Mouse (Mus musculus) kidney, postnatal 25 days (tissue): Measurements from ENCODE around the gene Trpc2.

Source experiments
- DNase-seq, 2 experiments: peaks; one replicate each; pipeline ENCODE4 v3.0.0; 2021; ENCODE audit warnings: mixed read lengths in 2 of 2

Trpc2 gene

DNA sequence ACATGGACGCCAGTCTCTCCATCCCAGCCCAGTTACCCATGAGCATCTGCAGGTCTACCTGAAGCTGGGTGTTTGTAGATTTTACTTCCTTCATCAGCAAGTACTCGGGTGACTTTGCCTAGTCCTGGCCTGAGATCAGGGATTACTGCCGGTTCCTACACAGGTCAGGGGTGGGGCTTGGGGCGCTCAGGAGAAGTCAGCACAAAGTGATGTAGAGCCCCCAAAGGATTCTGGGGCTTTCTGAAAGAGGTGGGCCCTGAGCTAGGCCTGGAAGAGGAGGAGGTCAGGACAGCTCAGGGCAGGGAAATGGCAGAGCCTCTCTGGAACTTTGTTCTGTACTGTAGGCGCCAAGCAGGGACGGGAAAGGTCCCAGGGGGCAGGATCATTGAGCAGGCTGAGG lies 19.8 kb downstream of the Trpc2 start:
- peak in 1 of 2 experiments; percentile 13 for DNase-seq

DNA sequence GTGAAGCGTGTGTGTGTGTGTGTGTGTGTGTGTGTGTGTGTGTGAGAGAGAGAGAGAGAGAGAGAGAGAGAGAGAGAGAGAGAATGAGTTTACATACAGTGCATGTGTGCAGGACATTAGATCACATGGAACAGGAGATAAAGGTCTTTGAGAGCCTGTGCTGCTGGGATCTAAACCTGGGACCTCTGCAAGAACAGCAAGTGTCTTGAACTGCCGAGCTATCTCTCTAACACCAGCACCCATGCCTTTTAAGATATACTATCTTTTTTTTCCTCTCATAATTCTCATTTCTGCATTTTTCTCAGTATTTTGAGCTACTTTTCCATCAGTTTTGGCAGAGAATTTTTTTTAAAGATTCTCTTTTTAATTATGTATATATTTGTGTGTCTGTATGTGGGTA lies 20.6 kb downstream of the Trpc2 start:
- no peak for DNase-seq

DNA sequence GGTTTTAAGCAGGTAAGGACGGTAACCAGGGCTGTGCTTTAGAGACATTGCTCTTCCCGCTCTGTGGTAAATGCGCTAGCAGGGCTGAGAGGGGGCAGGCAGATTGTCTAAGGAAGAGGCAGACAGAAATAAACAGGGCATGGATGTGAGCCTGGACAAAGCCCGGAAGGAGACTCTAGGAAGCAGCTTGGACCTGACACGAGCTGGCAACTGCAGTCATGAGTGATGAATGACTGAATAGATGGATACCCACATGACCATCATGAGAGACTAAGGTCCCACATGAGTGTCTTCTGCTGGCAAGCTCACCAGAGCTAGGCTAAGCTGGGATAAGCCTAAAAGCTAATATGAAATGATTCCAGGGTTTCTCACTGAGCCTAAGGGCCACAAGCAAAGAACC lies 21.2 kb downstream of the Trpc2 start:
- DNase-seq = no peak

DNA sequence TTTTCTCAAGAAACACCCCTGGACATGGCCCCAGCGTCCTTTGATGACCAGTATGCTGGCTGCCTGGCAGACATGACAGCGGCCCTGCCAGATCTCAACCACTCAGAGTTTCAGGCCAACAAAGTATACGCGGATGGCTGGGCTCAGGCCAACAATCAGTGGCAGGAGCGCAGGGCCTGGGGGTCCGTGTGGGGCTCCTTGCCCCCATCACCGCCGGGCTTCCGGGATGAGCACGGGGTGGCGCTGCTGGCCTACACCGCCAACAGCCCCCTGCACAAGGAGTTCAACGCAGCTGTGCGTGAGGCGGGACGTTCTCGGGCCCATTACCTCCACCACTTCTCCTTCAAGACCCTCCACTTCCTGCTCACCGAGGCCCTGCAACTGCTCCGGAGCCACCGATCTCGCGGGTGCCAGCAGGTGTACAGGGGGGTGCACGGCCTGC lies 23.8 kb downstream of the Trpc2 start:
- no peak for DNase-seq

DNA sequence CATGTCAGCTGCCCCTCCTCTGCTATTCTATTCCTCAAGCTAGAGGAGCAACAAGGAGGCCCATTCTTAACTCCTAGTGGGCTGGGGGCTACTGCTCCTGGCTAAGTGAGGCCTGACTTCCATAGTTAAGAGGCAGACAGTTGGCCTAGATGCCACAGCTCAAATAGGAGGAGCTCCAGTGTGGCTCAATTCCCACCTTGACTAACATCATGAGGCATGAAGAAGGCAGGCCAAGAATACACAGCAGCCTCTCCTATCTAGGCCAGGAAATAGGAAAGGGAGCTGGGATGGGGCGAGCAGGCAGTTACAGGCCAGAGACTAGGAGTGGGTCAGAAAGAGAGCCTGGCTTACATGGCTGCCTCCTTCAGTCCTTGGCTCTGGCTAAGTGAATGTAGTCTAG lies 25.3 kb downstream of the Trpc2 start:
- no peak for DNase-seq

DNA sequence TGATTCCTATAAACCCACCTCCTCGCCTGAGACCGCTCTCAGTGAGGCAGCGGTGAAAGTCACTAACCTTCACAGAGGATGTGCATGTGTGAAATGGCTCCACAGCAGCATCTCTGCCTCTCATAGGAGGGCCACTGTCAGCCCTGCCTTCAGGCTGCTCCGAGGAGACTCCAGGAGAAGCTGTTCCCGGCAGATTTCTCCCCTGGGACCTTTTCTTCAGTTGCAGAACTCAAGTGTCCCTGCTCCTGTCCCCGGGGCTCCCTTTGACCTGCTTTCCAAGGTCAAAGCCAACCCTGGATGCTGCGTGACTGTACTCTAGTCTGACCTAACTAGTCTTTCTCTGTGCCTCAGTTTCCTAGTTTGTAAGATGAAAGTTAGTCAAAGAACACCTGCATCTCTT lies 26.3 kb downstream of the Trpc2 start, which contains the start of gene Art5:
TSS of gene Art5 (minus strand) at position 319 of the 400 bp plus-strand sequence.
- DNase-seq = no peak

DNA sequence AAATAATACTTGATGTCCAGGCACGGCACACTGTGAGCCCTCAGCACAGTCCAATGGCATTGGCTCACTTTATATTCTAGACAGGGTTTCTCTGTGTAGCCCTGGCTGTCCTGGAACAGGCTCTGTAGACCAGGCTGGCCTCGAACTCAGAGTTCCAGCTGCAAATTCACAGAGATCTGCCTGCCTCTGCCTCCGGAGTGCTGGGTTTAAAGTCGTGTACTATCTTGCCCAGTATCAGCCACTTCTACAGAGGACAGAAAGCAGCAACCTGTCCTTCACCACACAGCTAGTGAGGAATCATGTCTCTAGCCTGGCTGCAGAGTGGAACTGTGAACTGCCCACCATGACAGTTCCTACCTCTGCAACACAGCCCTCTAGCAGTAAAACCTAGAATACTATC lies 26.8 kb downstream of the Trpc2 start:
- no peak for DNase-seq

DNA sequence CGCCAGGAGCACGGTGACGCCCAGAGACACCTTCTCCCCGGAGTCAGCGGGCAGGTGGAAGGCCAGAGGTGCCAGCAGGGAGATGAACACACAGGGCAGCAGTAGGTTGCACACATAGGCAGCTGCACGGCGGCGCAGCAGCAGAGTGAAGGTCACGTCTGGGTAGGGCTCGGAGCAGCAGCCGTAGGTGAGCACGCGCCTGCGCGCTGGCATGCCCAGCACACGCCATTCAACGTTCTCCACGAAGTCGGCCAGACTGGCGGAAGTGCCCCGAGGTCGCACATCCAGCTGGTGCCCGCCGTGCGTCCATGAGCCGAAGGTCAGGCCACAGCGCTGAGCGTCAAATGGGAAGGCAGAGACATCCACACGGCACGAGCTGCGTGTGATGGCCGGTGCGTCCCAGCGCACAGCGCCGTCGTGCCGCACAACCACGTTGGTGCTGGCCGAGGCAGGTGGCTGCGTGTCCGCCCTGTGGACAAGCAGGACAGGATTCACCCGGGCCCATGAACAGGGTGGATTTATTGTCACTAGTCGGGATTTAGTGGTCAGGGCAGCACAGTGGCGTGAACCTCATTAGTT lies 30.3 kb downstream of the Trpc2 start:
- no peak for DNase-seq

DNA sequence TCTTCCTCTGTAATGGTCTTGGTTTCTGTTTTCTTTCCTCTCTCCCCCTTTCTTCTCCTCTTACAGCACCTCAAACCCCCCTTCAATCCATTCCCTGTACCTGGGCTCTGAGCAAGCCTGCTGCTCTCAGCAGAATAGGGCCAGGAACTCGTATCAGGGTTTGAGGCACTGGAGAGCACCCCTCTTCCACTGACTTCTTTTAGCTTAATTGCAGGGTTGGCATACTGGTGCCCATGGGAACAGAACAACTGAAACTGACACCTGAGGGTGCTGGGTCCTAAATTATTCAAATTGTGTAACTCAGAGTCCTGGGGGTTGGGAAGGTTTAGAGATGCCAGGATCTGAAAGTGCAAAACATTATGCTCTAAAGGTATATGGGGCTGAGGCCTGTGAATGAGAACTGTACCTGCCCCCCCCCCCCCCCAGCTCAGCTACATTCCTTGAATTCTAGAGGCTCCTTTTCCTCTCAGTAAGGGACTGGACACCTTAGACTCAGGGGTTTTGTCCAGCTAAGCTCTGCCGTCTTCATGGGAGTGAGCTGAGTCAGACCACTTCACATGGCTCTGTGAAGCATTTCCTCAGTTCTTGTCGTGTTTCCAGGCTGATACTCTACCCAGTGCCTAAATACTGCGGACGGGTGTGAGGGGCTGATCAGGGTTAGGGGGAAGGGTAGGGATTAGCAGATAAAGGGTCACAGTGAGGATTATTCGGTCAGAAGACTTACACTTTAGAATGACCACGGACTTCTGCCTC lies 33.8 kb downstream of the Trpc2 start, which contains the start of gene Chrna10:
TSS of gene Chrna10 (minus strand) at position 250 of the 753 bp plus-strand sequence.
- DNase-seq = no peak

DNA sequence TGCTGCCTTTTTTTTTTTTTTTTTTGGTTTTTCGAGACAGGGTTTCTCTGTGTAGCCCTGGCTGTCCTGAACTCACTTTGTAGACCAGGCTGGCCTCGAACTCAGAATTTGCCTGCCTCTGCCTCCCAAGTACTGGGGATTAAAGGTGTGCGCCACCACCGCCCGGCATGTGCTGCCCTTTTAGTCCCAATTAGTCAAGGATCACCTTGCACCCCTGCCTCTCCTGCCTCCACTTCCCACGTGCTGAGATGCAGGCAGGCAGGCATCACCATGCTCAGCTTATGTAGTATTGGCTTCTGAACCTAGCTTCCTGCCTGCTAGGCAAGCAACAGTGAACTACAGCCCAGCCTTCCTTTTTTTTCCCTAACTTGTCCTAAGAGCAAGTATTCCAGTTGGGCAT lies 34.5 kb downstream of the Trpc2 start:
- no peak for DNase-seq

DNA sequence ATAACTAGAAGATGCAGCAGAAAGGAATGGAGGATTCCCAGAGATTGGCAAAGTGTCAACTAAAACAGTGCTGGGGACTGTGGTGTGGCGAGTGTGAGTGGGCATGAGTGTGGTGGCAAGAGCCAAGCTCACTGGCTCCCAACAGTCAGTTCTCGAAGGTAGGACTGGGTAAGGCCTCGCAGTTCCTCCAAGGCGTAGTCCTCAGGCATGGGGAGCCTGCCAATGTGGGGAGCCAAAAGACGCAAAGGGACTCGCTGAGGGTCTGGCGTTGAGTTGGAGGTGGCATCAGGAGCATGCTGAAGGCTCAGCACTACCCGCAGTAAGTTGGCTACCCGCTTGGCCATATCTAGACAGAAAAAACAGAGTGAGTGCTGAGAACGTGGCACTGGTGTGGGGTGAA lies 37.4 kb downstream of the Trpc2 start:
- no peak for DNase-seq

DNA sequence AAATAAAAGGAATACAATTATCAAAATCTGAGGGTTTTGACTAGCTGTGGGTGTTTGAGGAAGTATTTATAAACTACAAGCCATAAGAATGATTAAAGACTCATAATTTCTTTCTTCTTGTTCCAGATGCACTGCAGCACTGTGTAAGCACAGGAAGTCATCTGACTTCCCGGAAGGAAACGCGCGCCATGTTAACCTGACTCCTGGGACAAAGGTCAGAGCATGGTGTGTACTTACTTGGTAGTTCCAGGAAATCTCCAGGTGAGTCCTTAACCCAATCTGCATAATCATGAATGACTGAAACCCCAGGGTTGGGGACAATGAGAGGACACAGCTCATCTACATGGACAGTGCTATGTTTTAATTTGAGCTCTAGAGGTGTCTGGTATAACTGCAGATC lies 49.5 kb downstream of the Trpc2 start:
- DNase-seq = peak in 1 of 2 experiments; percentile 31

DNA sequence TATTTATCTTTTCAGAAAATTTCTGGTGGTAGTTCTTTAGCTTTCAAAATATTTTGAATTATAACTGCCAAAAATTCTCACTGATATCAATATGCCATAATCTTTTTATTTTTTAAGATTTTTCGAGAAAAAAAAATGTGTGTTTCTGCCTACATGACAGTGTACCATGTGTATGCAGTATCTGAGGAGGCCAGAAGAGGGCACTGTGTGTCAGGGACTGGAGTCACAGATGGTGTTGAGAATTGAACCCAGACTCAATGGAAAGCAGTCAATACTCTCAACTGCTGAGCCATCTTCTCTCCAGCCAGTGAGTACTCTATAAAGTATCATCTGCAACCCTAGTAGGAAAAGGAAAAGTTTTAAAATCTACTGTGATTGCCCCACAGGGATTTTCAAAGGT lies 54.5 kb downstream of the Trpc2 start:
- DNase-seq = peak in 1 of 2 experiments; percentile 61

DNA sequence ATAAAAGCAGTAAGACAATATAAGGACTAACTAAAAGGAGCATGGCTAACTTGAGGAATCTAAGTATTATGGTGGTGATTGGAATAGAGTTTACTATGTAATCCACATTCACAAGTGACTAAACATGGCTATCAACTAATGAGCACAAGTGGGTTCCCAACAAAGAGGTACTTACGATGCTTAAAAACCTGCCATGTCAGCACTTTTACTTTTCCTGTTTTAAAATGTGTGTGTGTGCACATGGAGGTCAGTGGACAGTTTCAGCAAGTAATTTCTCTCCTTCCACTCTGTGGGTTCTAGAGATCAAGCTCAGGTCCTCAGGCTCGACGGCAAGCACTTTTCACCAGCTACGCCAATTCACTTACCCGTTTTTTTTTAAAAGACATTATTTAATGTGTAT lies 55.0 kb downstream of the Trpc2 start:
- no peak for DNase-seq
